Comparison of ENCODE assay signal across 28 mouse cellular contexts in the genomic region with DNA sequence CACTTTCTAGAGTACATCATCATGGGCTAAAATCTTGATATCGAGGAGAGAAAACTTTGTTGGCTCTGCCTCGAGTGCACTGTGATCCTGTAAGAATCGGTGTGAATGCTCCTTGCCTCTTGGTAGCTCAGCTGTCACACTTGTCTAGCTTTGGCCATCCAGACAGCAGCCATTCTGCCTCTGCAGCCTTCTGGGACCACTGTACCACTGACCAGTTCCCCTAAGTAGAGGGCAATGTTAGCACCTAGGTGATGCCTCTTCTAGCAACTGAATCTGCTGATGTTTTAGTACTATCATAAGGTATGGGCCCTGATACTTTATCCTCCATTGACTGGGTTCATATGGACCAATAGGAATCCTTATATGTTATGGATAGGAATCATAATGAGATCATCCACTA.
"Had no signal": no experiment of that assay in that cellular context is flagged by ENCODE, and none has a peak within 500 bp of the region (broad histone marks: within the 10 kb centered on the region; RNA-seq: fewer than 3 reads in every experiment).

No protein-coding gene starts in this region.

- ATAC-seq: forebrain, embryonic 13.5 days; forebrain, embryonic 14.5 days; forebrain, embryonic 15.5 days; forebrain, embryonic 16.5 days; forebrain, postnatal 0 days had no signal

- H3K36me3 ChIP-seq: embryonic facial prominence, embryonic 10.5 days; embryonic facial prominence, embryonic 12.5 days; embryonic facial prominence, embryonic 13.5 days; embryonic facial prominence, embryonic 15.5 days; forebrain, embryonic 10.5 days; forebrain, embryonic 12.5 days; forebrain, embryonic 15.5 days had no signal

- H3K4me3 ChIP-seq: embryonic facial prominence, embryonic 10.5 days; embryonic facial prominence, embryonic 12.5 days; embryonic facial prominence, embryonic 13.5 days; embryonic facial prominence, embryonic 15.5 days; erythroblast, embryonic 14.5 days; forebrain, embryonic 10.5 days; forebrain, embryonic 12.5 days; forebrain, embryonic 13.5 days; forebrain, embryonic 15.5 days; gastrocnemius, adult 2 months; heart, adult 2 months had no signal

- H3K4me2 ChIP-seq: embryonic facial prominence, embryonic 12.5 days; embryonic facial prominence, embryonic 13.5 days; embryonic facial prominence, embryonic 15.5 days; forebrain, embryonic 12.5 days; forebrain, embryonic 13.5 days; forebrain, embryonic 15.5 days had no signal

- H3K9ac ChIP-seq: embryonic facial prominence, embryonic 12.5 days; embryonic facial prominence, embryonic 13.5 days; embryonic facial prominence, embryonic 15.5 days; forebrain, embryonic 12.5 days; forebrain, embryonic 13.5 days; forebrain, embryonic 15.5 days; forebrain, postnatal 0 days had no signal

- DNase-seq: cerebellum, adult 2 months; cerebellum, adult 8-10 months; cerebellum, adult 9-10 months; cerebellum, adult 9-11 months; cerebellum, postnatal 10 days; cerebellum, postnatal 14 days; cerebellum, postnatal 25 days; cerebellum, postnatal 36 days; embryo, embryonic 11 days; forebrain, postnatal 0 days; gastrocnemius, adult 2 months; gastrocnemius, postnatal 10 days; gastrocnemius, postnatal 14 days; gastrocnemius, postnatal 25 days; gastrocnemius, postnatal 36 days; heart, adult 18-20 months; heart, adult 2 months had no signal

- H3K9me3 ChIP-seq: embryonic facial prominence, embryonic 10.5 days; embryonic facial prominence, embryonic 12.5 days; embryonic facial prominence, embryonic 13.5 days; embryonic facial prominence, embryonic 15.5 days; forebrain, embryonic 10.5 days; forebrain, embryonic 12.5 days; forebrain, embryonic 13.5 days; forebrain, embryonic 15.5 days had no signal

- H3K27me3 ChIP-seq: embryonic facial prominence, embryonic 15.5 days; forebrain, embryonic 13.5 days; forebrain, embryonic 15.5 days had no signal

- H3K27ac ChIP-seq: embryonic facial prominence, embryonic 10.5 days; embryonic facial prominence, embryonic 12.5 days; embryonic facial prominence, embryonic 13.5 days; embryonic facial prominence, embryonic 15.5 days; forebrain, embryonic 10.5 days; forebrain, embryonic 12.5 days; forebrain, embryonic 13.5 days; forebrain, embryonic 15.5 days; gastrocnemius, adult 2 months; heart, adult 2 months had no signal
